Mouse (Mus musculus): Measurements from ENCODE around the gene Metap1. TPM values are rescaled to one million over a fixed set of nuclear protein-coding genes. Genes with fewer than 3 reads are reported as not detected.

The Metap1 gene
- polyA plus RNA-seq, 1 experiment: 45.3 TPM

- Histone ChIP-seq H3K27me3 (ENCODE audit: control insufficient read depth, insufficient read depth, low read length) (no peaks in the 10 kb centered on the region), H3K27ac (ENCODE audit: insufficient read depth, low read length) (no peak overlapping the region), H3K4me3 (replicated peaks; ENCODE audit: insufficient read depth, low read depth, low read length) (no peak overlapping the region), H3K4me1 (ENCODE audit: control insufficient read depth, insufficient read depth, low read length) (peaks cover 7% of the 10 kb centered on the region)
- no peak for TF ChIP-seq POLR2A (IDR thresholded peaks at IDR 0.05; ENCODE audit: borderline replicate concordance, insufficient read depth, low read length)
- TF ChIP-seq CTCF (IDR thresholded peaks at IDR 0.05; ENCODE audit: borderline replicate concordance, insufficient read depth, low read depth, low read length): no peak
- 49% methylated on average over 3 of the region's 3 CpGs for whole genome bisulfite sequencing
- no peak for DNase-seq
These were observed 30.9 kb downstream of the Metap1 start for GRCm38 (mm10) chr3:138458441-138458840.

DNA sequence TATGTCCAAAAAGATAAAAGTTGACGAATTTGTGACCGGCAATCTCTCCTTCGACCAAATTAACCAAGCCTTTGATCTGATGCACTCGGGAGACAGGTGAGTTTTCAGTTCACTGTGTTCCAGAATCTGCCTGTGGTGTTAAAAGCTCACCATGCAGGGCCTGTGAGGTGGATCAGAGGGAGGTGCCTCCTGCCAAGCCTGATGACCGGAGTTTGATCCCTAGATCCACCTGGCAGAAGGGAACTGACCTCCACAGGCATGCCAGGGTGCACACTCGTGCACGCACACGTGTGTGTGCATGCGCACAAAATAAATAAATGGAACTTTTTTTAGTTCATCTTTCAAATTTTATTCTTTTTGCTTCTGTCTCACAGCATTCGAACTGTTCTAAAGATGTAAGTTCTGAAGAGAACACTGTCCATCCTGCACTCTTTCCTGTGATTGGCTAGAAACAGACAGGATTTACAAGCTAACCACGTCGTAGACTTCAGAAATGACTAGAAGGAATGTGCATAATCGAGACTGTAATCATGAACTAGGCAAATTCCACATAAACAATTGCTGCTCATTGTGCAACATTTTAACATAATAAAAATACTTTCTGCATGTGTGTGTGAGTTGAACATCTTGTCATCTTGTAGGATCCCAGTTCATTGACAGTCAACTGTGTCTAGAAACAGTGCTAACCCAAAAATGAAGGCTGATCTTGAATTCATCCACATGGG is 34.4 kb downstream of the Metap1 start:
- no peak for DNase-seq
- Histone ChIP-seq H3K4me3 (replicated peaks; ENCODE audit: insufficient read depth, low read depth, low read length) (no peak overlapping the region), H3K4me1 (ENCODE audit: control insufficient read depth, insufficient read depth, low read length) (peaks cover 5% of the 10 kb centered on the region), H3K27me3 (ENCODE audit: control insufficient read depth, insufficient read depth, low read length) (no peaks in the 10 kb centered on the region), H3K27ac (ENCODE audit: insufficient read depth, low read length) (no peak overlapping the region)
- TF ChIP-seq CTCF (IDR thresholded peaks at IDR 0.05; ENCODE audit: borderline replicate concordance, insufficient read depth, low read depth, low read length) (no peak), POLR2A (IDR thresholded peaks at IDR 0.05; ENCODE audit: borderline replicate concordance, insufficient read depth, low read length) (no peak)
- WGBS: 87% methylated on average over 13 of the region's 13 CpGs

GRCm38 (mm10) chr3:138454234-138454633 is 35.1 kb downstream of the Metap1 start:
- TF ChIP-seq CTCF (IDR thresholded peaks at IDR 0.05; ENCODE audit: borderline replicate concordance, insufficient read depth, low read depth, low read length): no peak
- no peak for TF ChIP-seq POLR2A (IDR thresholded peaks at IDR 0.05; ENCODE audit: borderline replicate concordance, insufficient read depth, low read length)
- no peak for DNase-seq
- 95% methylated on average over 1 of the region's 1 CpGs for WGBS
- Histone ChIP-seq H3K27me3 (ENCODE audit: control insufficient read depth, insufficient read depth, low read length) (no peaks in the 10 kb centered on the region), H3K4me3 (replicated peaks; ENCODE audit: insufficient read depth, low read depth, low read length) (no peak overlapping the region), H3K4me1 (ENCODE audit: control insufficient read depth, insufficient read depth, low read length) (no peaks in the 10 kb centered on the region), H3K27ac (ENCODE audit: insufficient read depth, low read length) (no peak overlapping the region)

DNA sequence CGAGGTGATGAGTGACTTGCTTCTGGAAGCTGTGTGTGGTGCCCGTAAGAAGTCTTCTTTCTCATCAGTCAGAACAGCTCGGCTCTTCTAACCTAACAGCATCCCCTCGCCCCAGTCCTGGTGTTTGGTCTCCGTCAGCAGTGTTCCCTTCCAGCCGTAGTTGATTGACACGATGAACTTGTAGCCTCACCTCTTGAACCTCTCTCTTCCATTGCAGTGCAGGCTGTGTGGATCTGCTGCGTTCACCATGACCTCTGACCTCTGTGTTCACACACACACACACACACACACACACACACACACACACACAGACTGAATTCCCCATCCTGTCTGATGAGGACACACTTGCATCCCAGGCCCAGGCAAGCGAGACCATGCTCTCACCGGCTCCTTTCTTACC is 37.1 kb downstream of the Metap1 start:
- TF ChIP-seq POLR2A (IDR thresholded peaks at IDR 0.05; ENCODE audit: borderline replicate concordance, insufficient read depth, low read length): no peak
- no peak for TF ChIP-seq CTCF (IDR thresholded peaks at IDR 0.05; ENCODE audit: borderline replicate concordance, insufficient read depth, low read depth, low read length)
- no peak overlapping the region for H3K4me3 ChIP-seq (replicated peaks; ENCODE audit: insufficient read depth, low read depth, low read length)
- H3K27ac ChIP-seq (ENCODE audit: insufficient read depth, low read length): no peak overlapping the region
- DNase-seq: no peak
- no peaks in the 10 kb centered on the region for H3K27me3 ChIP-seq (ENCODE audit: control insufficient read depth, insufficient read depth, low read length)
- 93% methylated on average over 10 of the region's 10 CpGs for WGBS
- no peaks in the 10 kb centered on the region for H3K4me1 ChIP-seq (ENCODE audit: control insufficient read depth, insufficient read depth, low read length)

- Histone ChIP-seq H3K27me3 (ENCODE audit: control insufficient read depth, insufficient read depth, low read length) (no peaks in the 10 kb centered on the region), H3K27ac (ENCODE audit: insufficient read depth, low read length) (no peak overlapping the region), H3K4me3 (replicated peaks; ENCODE audit: insufficient read depth, low read depth, low read length) (no peak overlapping the region), H3K4me1 (ENCODE audit: control insufficient read depth, insufficient read depth, low read length) (0 out of 2 replicates have a peak, but pooled peaks cover 3% of the 10 kb centered on the region)
- WGBS: 73% methylated on average over 12 of the region's 12 CpGs
- no peak for DNase-seq
- TF ChIP-seq CTCF (IDR thresholded peaks at IDR 0.05; ENCODE audit: borderline replicate concordance, insufficient read depth, low read depth, low read length): no peak
- no peak for TF ChIP-seq POLR2A (IDR thresholded peaks at IDR 0.05; ENCODE audit: borderline replicate concordance, insufficient read depth, low read length)
These were observed 41.0 kb downstream of the Metap1 start for GRCm38 (mm10) chr3:138448077-138448860.

DNA sequence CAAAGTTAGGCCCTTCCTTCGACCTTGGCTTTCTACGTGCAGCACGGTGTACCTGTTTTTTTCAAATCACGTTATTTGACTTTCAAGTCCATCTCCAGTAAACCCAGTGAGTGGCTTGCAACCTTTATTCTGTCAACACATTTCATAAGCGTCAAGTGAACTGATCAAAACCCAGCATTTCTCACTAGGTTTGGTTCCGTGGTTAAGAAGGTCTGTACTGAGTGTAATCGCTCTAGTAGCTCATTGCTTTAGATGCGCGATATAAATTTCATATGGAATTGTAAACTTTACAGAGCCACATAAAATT is 45.9 kb downstream of the Metap1 start:
- no peaks in the 10 kb centered on the region for H3K27me3 ChIP-seq (ENCODE audit: control insufficient read depth, insufficient read depth, low read length)
- peak overlapping the region; percentile 80 for H3K4me3 ChIP-seq (replicated peaks; ENCODE audit: insufficient read depth, low read depth, low read length)
- WGBS: 3% methylated on average over 9 of the region's 9 CpGs
- H3K27ac ChIP-seq (ENCODE audit: insufficient read depth, low read length): peak overlapping the region; percentile 80
- DNase-seq: no peak
- TF ChIP-seq POLR2A (IDR thresholded peaks at IDR 0.05; ENCODE audit: borderline replicate concordance, insufficient read depth, low read length): no peak
- no peak for TF ChIP-seq CTCF (IDR thresholded peaks at IDR 0.05; ENCODE audit: borderline replicate concordance, insufficient read depth, low read depth, low read length)
- 0 out of 2 replicates have a peak, but pooled peaks cover 3% of the 10 kb centered on the region for H3K4me1 ChIP-seq (ENCODE audit: control insufficient read depth, insufficient read depth, low read length)

- H3K27ac ChIP-seq (ENCODE audit: insufficient read depth, low read length): peak within 1 kb of the TSS; percentile 80
- H3K4me1 ChIP-seq (ENCODE audit: control insufficient read depth, insufficient read depth, low read length): 0 out of 2 replicates have a peak, but pooled peaks cover 3% of the 10 kb centered on the region
- no peaks in the 10 kb centered on the region for H3K27me3 ChIP-seq (ENCODE audit: control insufficient read depth, insufficient read depth, low read length)
- TF ChIP-seq POLR2A (IDR thresholded peaks at IDR 0.05; ENCODE audit: borderline replicate concordance, insufficient read depth, low read length) (peak; percentile 79; the same call in 1 of the 2 replicates), CTCF (IDR thresholded peaks at IDR 0.05; ENCODE audit: borderline replicate concordance, insufficient read depth, low read depth, low read length) (no peak)
- H3K4me3 ChIP-seq (replicated peaks; ENCODE audit: insufficient read depth, low read depth, low read length): peak within 1 kb of the TSS; percentile 80
- WGBS: under 1% methylated on average over 86 of the region's 86 CpGs
- DNase-seq: peak; percentile 91 to 93
These were observed 46.5 kb downstream of the Metap1 start, which contains the start of gene Adh5 for GRCm38 (mm10) chr3:138442612-138443464. Gene Adh5, plus strand, starts transcription at chr3:138443093.

All from cerebellum, adult 2 months (tissue).